Mouse (Mus musculus): ENCODE results near the gene Oaz3. TPM values are rescaled to one million over a fixed set of nuclear protein-coding genes. Genes with fewer than 3 reads are reported as not detected.

Oaz3 gene
- polyA plus RNA-seq, 1 experiment from 2014 or later = 0.58 TPM

DNA sequence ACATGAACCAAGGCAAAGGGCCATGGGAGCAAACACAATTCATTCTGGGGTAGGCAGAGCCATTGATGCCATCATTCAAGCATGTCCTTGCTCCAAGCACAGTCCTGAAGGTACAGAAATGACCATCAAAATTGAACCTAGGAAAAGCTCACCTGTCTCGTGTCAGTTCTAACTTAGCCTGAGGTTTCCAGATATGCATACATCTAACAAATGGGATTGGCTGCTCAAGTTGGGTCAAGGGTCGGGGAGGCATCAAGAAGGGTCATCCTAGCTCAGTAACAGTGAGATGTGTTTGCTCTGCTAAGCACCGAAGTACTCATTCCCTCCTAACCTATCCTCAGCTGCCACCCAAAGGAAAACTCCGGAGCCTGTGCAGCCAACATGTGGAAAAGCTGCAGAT, 46.9 kb downstream of the Oaz3 start:
- peaks cover 56% of the 10 kb centered on the region for H3K27me3 ChIP-seq (ENCODE audit: low read depth, poor library complexity, severe bottlenecking)
- 88% methylated on average over 4 of the region's 4 CpGs for WGBS
- H3K36me3 ChIP-seq = no peaks in the 10 kb centered on the region
- H3K27ac ChIP-seq (replicated peaks) = no peak overlapping the region
- peaks cover 20% of the 10 kb centered on the region for H3K4me1 ChIP-seq
- no peak for DNase-seq (ENCODE audit: low spot score)
- H3K4me3 ChIP-seq = no peak overlapping the region
- H3K9me3 ChIP-seq (replicated peaks) = no peaks in the 10 kb centered on the region

- Histone ChIP-seq H3K4me1 (peaks cover 20% of the 10 kb centered on the region), H3K27ac (replicated peaks) (no peak overlapping the region), H3K4me3 (no peak overlapping the region), H3K9me3 (replicated peaks) (no peaks in the 10 kb centered on the region), H3K36me3 (no peaks in the 10 kb centered on the region), H3K27me3 (ENCODE audit: low read depth, poor library complexity, severe bottlenecking) (peaks cover 51% of the 10 kb centered on the region)
- WGBS = 76% methylated on average over 1 of the region's 1 CpGs
- DNase-seq (ENCODE audit: low spot score) = no peak
Measured at GRCm38 (mm10) chr3:94396336-94396735, 47.4 kb downstream of the Oaz3 start.

GRCm38 (mm10) chr3:94393049-94393448, 50.7 kb downstream of the Oaz3 start:
- Histone ChIP-seq H3K27me3 (ENCODE audit: low read depth, poor library complexity, severe bottlenecking) (peaks cover 18% of the 10 kb centered on the region), H3K36me3 (no peaks in the 10 kb centered on the region), H3K27ac (replicated peaks) (no peak overlapping the region), H3K4me1 (no peaks in the 10 kb centered on the region), H3K4me3 (no peak overlapping the region), H3K9me3 (replicated peaks) (no peaks in the 10 kb centered on the region)
- DNase-seq (ENCODE audit: low spot score) = no peak
- 74% methylated on average over 4 of the region's 4 CpGs for WGBS

- Histone ChIP-seq H3K27ac (replicated peaks) (no peak overlapping the region), H3K4me1 (no peaks in the 10 kb centered on the region), H3K9me3 (replicated peaks) (no peaks in the 10 kb centered on the region), H3K36me3 (no peaks in the 10 kb centered on the region), H3K27me3 (ENCODE audit: low read depth, poor library complexity, severe bottlenecking) (peaks cover 9% of the 10 kb centered on the region), H3K4me3 (no peak overlapping the region)
- WGBS = 86% methylated on average over 2 of the region's 2 CpGs
- no peak for DNase-seq (ENCODE audit: low spot score)
Measured at GRCm38 (mm10) chr3:94392128-94392527, 51.6 kb downstream of the Oaz3 start.

DNA sequence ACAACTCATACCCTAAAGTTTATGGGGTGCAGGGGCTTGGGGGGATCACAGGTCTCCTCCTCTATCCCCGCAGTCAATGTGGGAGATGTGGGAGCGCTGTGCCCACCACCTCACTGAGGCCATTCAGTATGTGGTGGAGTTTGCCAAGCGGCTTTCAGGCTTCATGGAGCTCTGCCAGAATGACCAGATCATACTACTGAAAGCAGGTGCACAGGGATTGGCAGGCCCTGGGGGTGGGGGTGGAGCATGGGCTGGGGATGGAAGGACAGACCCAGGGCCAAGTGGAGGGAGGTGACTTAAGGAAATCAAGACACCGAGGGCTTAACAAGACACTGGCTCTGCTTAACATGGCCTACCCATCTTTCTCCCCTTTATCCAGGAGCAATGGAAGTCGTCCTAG, 52.7 kb downstream of the Oaz3 start:
- Histone ChIP-seq H3K4me3 (no peak overlapping the region), H3K27ac (replicated peaks) (no peak overlapping the region), H3K27me3 (ENCODE audit: low read depth, poor library complexity, severe bottlenecking) (peaks cover 4% of the 10 kb centered on the region; the same call in 1 of the 2 replicates), H3K9me3 (replicated peaks) (no peaks in the 10 kb centered on the region), H3K4me1 (no peaks in the 10 kb centered on the region), H3K36me3 (no peaks in the 10 kb centered on the region)
- WGBS = 86% methylated on average over 5 of the region's 5 CpGs
- no peak for DNase-seq (ENCODE audit: low spot score)

GRCm38 (mm10) chr3:94389420-94389819, 54.3 kb downstream of the Oaz3 start:
- no peaks in the 10 kb centered on the region for H3K9me3 ChIP-seq (replicated peaks)

GRCm38 (mm10) chr3:94388047-94388446, 55.7 kb downstream of the Oaz3 start:
- no peak overlapping the region for H3K27ac ChIP-seq (replicated peaks)
- H3K36me3 ChIP-seq = no peaks in the 10 kb centered on the region
- H3K9me3 ChIP-seq (replicated peaks) = no peaks in the 10 kb centered on the region
- WGBS = 82% methylated on average over 5 of the region's 5 CpGs
- no peak overlapping the region for H3K4me3 ChIP-seq
- no peaks in the 10 kb centered on the region for H3K4me1 ChIP-seq
- H3K27me3 ChIP-seq (ENCODE audit: low read depth, poor library complexity, severe bottlenecking) = no peaks in the 10 kb centered on the region
- DNase-seq (ENCODE audit: low spot score) = no peak

More at GRCm38 (mm10) chr3:94389420-94389819, 54.3 kb downstream of the Oaz3 start:
- H3K27me3 ChIP-seq (ENCODE audit: low read depth, poor library complexity, severe bottlenecking) = no peaks in the 10 kb centered on the region
- H3K27ac ChIP-seq (replicated peaks) = no peak overlapping the region
- H3K4me3 ChIP-seq = no peak overlapping the region
- no peaks in the 10 kb centered on the region for H3K4me1 ChIP-seq
- 93% methylated on average over 16 of the region's 16 CpGs for WGBS
- no peaks in the 10 kb centered on the region for H3K36me3 ChIP-seq
- DNase-seq (ENCODE audit: low spot score) = no peak

GRCm38 (mm10) chr3:94387391-94387790, 56.3 kb downstream of the Oaz3 start:
- 95% methylated on average over 10 of the region's 10 CpGs for WGBS
- Histone ChIP-seq H3K4me3 (no peak overlapping the region), H3K27me3 (ENCODE audit: low read depth, poor library complexity, severe bottlenecking) (no peaks in the 10 kb centered on the region), H3K36me3 (no peaks in the 10 kb centered on the region), H3K4me1 (no peaks in the 10 kb centered on the region), H3K27ac (replicated peaks) (no peak overlapping the region), H3K9me3 (replicated peaks) (no peaks in the 10 kb centered on the region)
- no peak for DNase-seq (ENCODE audit: low spot score)

DNA sequence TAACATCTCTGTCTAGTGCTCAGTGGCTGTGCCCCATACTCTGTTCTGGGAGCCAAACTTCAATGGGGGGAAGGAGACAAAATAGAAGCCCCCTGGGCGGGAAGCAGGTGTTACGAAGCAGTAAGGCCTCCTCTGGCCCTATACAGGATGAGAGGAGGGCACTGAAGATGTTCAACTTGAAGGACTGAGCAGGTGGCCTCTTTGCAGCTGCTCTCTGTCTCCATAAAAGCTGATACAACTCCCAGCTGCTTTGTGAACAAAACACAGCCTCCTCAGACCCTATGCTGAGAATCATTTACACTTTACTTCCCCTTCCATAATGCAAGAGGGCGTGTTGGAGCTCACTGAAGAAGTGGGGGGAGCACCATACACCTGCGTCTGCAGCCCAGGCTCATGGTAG, 57.0 kb downstream of the Oaz3 start:
- 74% methylated on average over 4 of the region's 4 CpGs for WGBS
- Histone ChIP-seq H3K4me3 (no peak overlapping the region), H3K4me1 (no peaks in the 10 kb centered on the region), H3K9me3 (replicated peaks) (no peaks in the 10 kb centered on the region), H3K27ac (replicated peaks) (no peak overlapping the region), H3K27me3 (ENCODE audit: low read depth, poor library complexity, severe bottlenecking) (no peaks in the 10 kb centered on the region; the same call in 1 of the 2 replicates), H3K36me3 (no peaks in the 10 kb centered on the region)
- no peak for DNase-seq (ENCODE audit: low spot score)

DNA sequence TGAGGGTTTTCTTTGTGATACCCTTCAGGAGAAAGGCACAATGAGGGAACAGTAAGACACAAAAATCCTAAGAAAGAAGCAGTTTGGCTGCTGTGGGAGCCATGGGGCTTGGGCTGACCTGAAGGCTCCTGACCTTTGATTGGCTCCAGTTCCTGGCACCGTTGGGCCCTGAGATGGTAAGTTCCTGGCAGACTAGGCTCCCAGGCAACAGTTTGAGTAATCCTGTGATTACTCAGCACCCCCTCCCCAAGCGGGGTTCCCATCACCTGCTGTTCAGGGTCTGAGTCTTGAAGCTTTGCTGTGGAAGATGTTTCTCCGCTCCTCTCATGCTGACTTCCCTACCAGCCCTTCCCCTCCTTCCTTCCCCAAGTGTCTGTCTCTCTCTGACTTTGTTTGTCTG, 60.2 kb downstream of the Oaz3 start:
- WGBS = 60% methylated on average over 3 of the region's 3 CpGs
- no peak overlapping the region for H3K27ac ChIP-seq (replicated peaks)
- no peaks in the 10 kb centered on the region; the same call in 1 of the 2 replicates for H3K27me3 ChIP-seq (ENCODE audit: low read depth, poor library complexity, severe bottlenecking)
- no peak overlapping the region for H3K4me3 ChIP-seq
- DNase-seq (ENCODE audit: low spot score) = no peak
- no peaks in the 10 kb centered on the region for H3K9me3 ChIP-seq (replicated peaks)
- H3K4me1 ChIP-seq = peaks cover 9% of the 10 kb centered on the region
- H3K36me3 ChIP-seq = no peaks in the 10 kb centered on the region

Other genes starting within 250 kb of the Oaz3 start
- gene Gm5286, start 247.2 kb downstream of the Oaz3 start, polyA plus RNA-seq (2016; fragmentation: Nextera tagmentation; extraction: Ambion mirVana) = not detected in 2 replicates
- not detected in 2 replicates for gene Gm4778, start 179.9 kb downstream of the Oaz3 start, polyA plus RNA-seq (2016; fragmentation: Nextera tagmentation; extraction: Ambion mirVana)
- 9.4 and 10.4 TPM in 2 replicates for gene Them4, start 133.8 kb downstream of the Oaz3 start, polyA plus RNA-seq (2016; fragmentation: Nextera tagmentation; extraction: Ambion mirVana)
- not detected in 2 replicates for gene Them5, start 101.8 kb downstream of the Oaz3 start, polyA plus RNA-seq (2016; fragmentation: Nextera tagmentation; extraction: Ambion mirVana)
- 0.23 and 0.68 TPM in 2 replicates for gene C2cd4d, start 81.5 kb downstream of the Oaz3 start, polyA plus RNA-seq (2016; fragmentation: Nextera tagmentation; extraction: Ambion mirVana)
- 0.14 TPM in 1 of 2 replicates, not detected in the other for gene Rorc, start 71.1 kb downstream of the Oaz3 start, polyA plus RNA-seq (2016; fragmentation: Nextera tagmentation; extraction: Ambion mirVana)
- gene Lingo4, start 45.4 kb downstream of the Oaz3 start, polyA plus RNA-seq (2016; fragmentation: Nextera tagmentation; extraction: Ambion mirVana) = 0.71 and 0.72 TPM in 2 replicates
- 45.2 and 53.8 TPM in 2 replicates for gene Tdrkh, start 30.6 kb downstream of the Oaz3 start, polyA plus RNA-seq (2016; fragmentation: Nextera tagmentation; extraction: Ambion mirVana)
- gene Mrpl9, start 597 bp downstream of the Oaz3 start, polyA plus RNA-seq (2016; fragmentation: Nextera tagmentation; extraction: Ambion mirVana) = 71.7 and 72.9 TPM in 2 replicates
- gene Celf3, start 34.4 kb upstream of the Oaz3 start, polyA plus RNA-seq (2016; fragmentation: Nextera tagmentation; extraction: Ambion mirVana) = 69.0 and 128 TPM in 2 replicates
- 8.4 and 12.5 TPM in 2 replicates for gene Riiad1, start 36.4 kb upstream of the Oaz3 start, polyA plus RNA-seq (2016; fragmentation: Nextera tagmentation; extraction: Ambion mirVana)
- gene Snx27, start 138.8 kb upstream of the Oaz3 start, polyA plus RNA-seq (2016; fragmentation: Nextera tagmentation; extraction: Ambion mirVana) = 44.8 and 48.6 TPM in 2 replicates
- not detected in 2 replicates for gene Gm10972, start 199.2 kb upstream of the Oaz3 start, polyA plus RNA-seq (2016; fragmentation: Nextera tagmentation; extraction: Ambion mirVana)
- gene Tuft1, start 215.0 kb upstream of the Oaz3 start, polyA plus RNA-seq (2016; fragmentation: Nextera tagmentation; extraction: Ambion mirVana) = 3.9 and 4.1 TPM in 2 replicates
- gene Selenbp2, start 249.6 kb upstream of the Oaz3 start, polyA plus RNA-seq (2016; fragmentation: Nextera tagmentation; extraction: Ambion mirVana) = not detected in 2 replicates